Mouse (Mus musculus) cerebellum, adult 18-20 months (tissue): ENCODE measurements around the gene Usp12.
A peak's percentile ranks its signal among the peaks of the same experiment; 100 is the strongest.

Experiments used
- DNase-seq, 2 experiments: peaks; one replicate each; pipeline ENCODE4 v3.0.0; 2021

The Usp12 gene

DNA sequence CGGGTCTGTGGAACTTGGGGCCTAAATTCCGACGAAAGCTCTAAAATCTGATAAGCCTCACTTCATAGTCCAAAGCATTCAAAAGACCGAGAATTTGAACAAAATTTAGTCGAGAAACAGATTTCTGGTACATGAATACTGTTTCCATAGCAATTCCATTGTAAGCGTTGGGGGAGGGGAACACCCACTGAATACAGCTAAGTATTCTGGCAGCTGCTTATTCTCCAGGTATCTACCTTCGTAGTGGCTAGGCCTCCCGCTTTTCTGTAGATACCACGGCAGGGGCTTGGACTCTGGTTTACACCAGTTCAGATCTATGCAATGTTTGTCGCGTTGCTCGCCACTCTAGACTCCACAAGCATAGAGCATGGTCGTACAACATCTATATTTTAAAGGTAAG is 922 bp upstream of the Usp12 start:
- no peak for DNase-seq

DNA sequence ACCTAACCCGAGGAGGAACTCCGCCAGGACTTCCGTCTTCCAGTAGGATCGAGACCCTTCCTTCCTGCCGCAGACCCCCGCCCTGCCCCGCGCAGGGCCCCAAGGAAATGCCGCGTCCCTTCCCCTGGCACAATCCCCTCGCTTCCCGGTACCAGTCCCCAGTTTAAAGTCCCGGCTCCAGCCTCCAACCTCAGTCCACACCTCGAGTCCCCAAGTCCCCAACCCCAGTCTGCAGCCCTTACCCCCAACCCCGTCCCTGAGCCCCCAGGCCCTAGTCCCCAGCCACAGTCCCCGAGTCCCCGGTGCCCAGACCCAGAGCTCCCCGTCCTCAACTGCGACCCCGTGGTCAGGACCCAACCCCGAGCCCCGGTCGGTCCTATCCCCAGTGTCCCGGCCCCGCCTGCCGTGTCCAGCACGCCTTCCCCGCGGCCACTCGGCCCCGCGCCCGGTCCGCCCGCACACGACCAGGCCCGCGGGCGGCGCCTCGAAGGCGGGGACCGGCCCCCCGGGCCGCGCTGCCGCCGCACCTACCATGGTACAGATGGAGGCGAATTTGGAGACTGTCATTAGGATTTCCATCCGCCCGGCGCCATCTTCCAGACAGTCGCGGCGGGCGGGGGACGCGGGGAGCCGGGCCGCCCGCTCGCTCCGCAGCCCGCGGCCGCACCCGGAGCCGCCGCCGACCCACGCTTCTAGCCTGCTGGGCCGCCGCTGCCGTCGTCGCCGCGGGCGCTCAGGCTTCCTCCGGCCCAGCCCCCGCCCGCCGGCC is 538 bp downstream of the Usp12 start:
- peak; percentile 48 to 52 for DNase-seq

- no peak for DNase-seq
Measured at GRCm38 (mm10) chr5:146793630-146794083, 1.1 kb downstream of the Usp12 start.

DNA sequence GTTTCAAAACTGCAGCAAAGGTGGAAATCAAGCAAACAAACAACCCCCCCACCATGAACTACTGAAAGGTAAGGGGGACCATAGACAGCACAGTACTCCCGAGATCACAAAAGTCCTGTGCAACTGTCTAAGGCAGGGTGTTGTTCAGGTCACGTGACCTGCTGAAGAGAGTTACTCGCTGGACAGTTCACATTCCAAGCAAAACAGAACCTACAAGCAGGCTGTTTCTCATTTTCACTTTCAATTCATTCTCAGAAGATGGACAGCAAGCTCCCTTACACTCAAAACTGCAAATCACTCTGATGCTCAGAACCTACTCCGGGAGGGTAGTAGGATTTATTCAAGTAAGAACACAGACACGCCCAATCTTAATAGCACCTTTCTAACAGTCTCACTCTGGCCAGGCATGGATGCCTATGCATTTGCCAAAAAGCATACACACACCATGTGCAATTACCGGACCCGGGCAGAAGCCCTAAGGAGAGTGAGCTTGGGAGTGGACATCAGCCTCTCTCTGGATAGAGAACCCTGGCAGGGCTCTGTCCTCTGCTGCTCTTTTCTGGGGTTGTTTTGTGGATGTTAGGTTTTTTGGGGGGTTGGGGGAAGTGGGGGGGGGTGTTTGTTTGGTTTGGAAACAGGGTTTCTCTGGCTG is 2.5 kb downstream of the Usp12 start:
- no peak for DNase-seq

DNA sequence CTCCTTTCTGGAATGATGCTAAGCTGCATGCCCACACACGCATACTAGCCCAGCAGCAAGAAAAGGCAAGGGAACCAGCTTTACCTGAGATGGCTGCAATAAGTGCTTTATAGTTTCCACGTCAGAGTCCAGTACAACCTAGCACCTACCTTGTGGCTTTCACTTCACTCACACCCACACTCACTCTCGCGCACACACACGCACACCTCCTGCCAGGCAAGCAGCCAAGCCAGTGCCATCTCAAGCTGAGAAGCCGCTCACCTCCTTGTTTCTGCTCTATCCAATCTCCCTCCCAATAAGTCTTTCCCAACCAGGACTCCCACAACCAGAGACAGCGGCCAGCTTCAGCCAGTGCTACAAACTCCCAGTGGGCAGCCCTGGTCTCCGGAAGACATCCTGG is 3.9 kb downstream of the Usp12 start:
- peak; percentile 69 to 74 for DNase-seq

- DNase-seq, result no peak
Measured at GRCm38 (mm10) chr5:146789413-146789812, 5.4 kb downstream of the Usp12 start.

DNA sequence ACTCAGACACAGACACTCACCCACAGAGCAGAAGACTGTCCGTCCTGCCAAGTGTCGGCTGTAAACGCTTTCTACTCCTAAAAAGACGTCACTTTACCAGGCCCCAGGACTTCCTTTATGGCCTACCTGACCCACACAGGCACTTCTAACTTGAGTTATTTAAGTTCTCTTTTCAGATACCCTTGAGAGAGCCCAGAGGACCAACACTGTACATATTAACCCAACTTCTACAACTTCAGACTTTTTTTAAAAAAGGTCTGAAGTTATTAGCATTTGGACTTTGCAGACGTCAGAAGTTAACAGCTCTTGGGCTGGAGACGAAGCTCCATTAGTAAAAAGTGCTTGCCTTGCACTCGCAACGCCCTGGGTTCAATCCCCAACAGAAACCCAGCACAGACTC is 8.7 kb downstream of the Usp12 start:
- DNase-seq, result no peak

GRCm38 (mm10) chr5:146783891-146784290 is 10.9 kb downstream of the Usp12 start:
- DNase-seq, result no peak

- peak; percentile 33 for DNase-seq
Measured at GRCm38 (mm10) chr5:146783300-146783699, 11.5 kb downstream of the Usp12 start.

GRCm38 (mm10) chr5:146781663-146782062 is 13.1 kb downstream of the Usp12 start:
- DNase-seq, result no peak

DNA sequence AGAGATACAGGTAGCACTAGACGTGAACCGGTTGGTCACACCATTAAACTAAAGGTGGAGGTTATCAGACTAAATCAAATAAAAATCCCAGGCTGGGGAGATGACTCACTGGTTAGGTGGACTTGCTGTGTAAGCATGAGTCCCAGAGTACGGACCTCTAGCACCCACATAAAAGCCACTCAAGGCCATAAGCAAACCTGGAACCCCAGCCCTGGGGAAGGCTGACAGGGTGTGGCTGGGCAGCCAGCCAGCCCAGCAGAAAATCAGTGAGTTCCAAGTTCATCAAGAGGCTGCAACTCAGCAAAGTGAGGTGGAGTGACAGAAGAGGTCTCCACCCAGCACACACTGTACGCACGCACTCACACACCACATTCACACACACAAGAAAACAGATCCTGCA is 14.9 kb downstream of the Usp12 start:
- DNase-seq, result no peak

- peak; percentile 85 to 92 for DNase-seq
Measured at GRCm38 (mm10) chr5:146776988-146777639, 17.7 kb downstream of the Usp12 start.

DNA sequence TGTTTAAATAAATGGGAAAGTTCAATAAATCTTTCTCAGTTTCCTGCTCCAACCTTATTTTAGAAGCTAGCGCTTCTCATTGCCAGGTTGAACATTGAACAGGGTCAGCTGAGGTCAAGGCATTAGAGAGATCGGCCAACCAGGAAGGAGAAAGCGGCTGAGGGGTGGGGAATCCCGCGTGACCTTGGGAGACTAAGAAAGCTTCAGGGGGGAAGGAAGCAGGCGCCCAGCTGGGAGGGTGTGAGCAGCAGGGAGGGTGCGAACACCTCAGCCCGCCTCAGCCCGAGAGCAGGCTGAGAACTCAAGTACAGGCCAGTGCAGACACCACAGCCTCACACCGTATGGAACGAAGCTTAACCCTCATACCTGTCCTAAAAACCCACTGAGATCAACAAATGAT is 22.8 kb downstream of the Usp12 start:
- no peak for DNase-seq

GRCm38 (mm10) chr5:146770002-146770848 is 24.6 kb downstream of the Usp12 start:
- DNase-seq, result no peak

- DNase-seq, result no peak
Measured at GRCm38 (mm10) chr5:146765791-146766190, 29.0 kb downstream of the Usp12 start.

- no peak for DNase-seq
Measured at GRCm38 (mm10) chr5:146759159-146759558, 35.6 kb downstream of the Usp12 start.

DNA sequence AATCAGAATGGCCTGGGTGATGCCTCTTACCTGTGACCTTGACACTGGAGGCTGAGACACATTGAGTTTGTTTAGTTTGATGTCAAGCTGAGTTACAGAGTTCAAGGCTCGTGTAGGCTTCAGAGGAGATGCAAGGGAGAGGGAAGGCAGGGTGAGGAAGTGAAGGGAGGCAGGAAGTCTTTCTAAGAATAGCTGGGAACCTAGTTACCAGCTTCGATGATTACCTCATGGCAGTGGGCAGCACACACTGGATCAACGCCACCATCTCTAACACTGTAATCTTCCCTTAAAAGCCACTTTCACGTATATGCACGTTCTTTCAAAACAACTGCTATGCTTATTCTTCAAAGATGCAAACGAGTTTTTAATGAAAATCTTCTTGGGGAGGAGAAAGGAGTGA is 36.9 kb downstream of the Usp12 start:
- no peak for DNase-seq

GRCm38 (mm10) chr5:146757316-146757715 is 37.5 kb downstream of the Usp12 start:
- DNase-seq, result no peak

DNA sequence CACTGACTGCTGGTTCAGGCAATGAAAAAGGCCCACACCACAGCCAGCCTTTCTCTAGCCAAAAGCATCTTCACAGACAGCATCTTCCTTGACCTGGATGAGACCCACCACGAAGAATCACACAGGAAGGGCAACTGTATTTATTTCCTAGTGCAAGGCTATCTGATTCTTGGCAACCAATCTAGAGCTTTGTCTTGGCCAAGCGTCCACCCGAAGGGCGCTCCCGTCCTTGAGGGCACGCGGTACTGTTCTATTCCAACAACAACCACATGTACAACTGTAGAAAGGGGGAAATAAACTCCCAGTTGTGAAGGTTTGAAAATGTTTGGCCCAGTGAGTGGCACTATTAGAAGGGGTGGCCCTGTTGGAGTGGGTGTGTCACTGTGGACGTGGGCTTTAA is 41.6 kb downstream of the Usp12 start:
- DNase-seq, result no peak

- no peak for DNase-seq
Measured at GRCm38 (mm10) chr5:146750958-146751357, 43.8 kb downstream of the Usp12 start.

DNA sequence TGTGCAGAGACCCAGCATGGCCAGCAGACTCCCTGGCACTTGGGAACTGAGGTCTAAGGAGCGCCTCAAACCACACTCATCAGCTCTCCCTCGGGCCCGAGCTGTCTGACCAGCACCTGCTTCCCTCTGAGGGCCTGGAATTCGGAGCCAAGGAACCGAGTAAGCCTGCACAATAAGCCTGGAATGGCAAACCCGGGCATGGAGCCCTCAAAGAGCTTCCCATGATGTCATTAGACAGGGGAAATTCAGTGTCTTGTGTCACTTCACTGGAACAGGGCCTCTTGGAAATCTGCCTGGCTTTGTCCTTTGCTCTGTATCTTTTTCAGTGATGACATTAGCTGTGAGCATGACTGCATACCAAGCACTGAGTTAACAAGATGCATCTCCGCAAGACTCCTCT is 44.5 kb downstream of the Usp12 start:
- DNase-seq, result peak; percentile 62 to 64

GRCm38 (mm10) chr5:146749857-146750256 is 44.9 kb downstream of the Usp12 start:
- DNase-seq, result no peak

- no peak for DNase-seq
Measured at GRCm38 (mm10) chr5:146736970-146737495, 57.8 kb downstream of the Usp12 start.
